8 mouse cellular contexts compared by ENCODE assay signal in genomic region chr6:72244144-72244549, GRCm38 (mm10). TPM values are rescaled to one million over a fixed set of nuclear protein-coding genes. Genes with fewer than 3 reads are reported as not detected.
DNase-seq lines count a peak whose midpoint lies in the region; TF ChIP-seq lines count a peak whose summit lies in the region.

No protein-coding gene starts in this region.

- no peak for TF ChIP-seq CTCF in spleen, adult 2 months (IDR thresholded peaks at IDR 0.05; ENCODE audit: extremely low read depth, insufficient read depth, insufficient read length, insufficient replicate concordance)
- no peak for TF ChIP-seq CTCF in layer of hippocampus, adult 2 months (conservative IDR thresholded peaks at IDR 0.05)

- intact Hi-C loops in heart, postnatal 25 days (cut with DNase I), result no loop called here

- no peaks in the 10 kb centered on the region for H3K27me3 ChIP-seq in spleen, adult 2 months (ENCODE audit: control insufficient read depth, insufficient read depth, low read length)

- no peak overlapping the region for H3K4me3 ChIP-seq in spleen, adult 2 months (ENCODE audit: extremely low read depth, insufficient read depth, insufficient read length)
- H3K4me3 ChIP-seq in layer of hippocampus, adult 2 months, result no peak overlapping the region; the same call in 1 of the 2 replicates

- 80% methylated on average over 9 of the region's 9 CpGs for WGBS in spleen, adult 2 months

- no peaks in the 10 kb centered on the region for H3K4me1 ChIP-seq in spleen, adult 2 months (ENCODE audit: control insufficient read depth, insufficient read depth, insufficient read length)

- TF ChIP-seq POLR2A in spleen, adult 2 months (IDR thresholded peaks at IDR 0.05; ENCODE audit: low read depth, low read length), result no peak

- no peak for DNase-seq in spleen, adult 2 months (ENCODE audit: low read depth in 1 of 2, low spot score in 2 of 2)
- no peak for DNase-seq in spleen, adult 12 weeks (ENCODE audit: low spot score)
- peak; percentile 41 to 70 for DNase-seq in frontal cortex, adult 2 months (ENCODE audit: extremely low spot score in 1 of 2, low spot score in 1 of 2)
- peak; percentile 88 for DNase-seq in heart, postnatal 25 days (ENCODE audit: low spot score)
- peak; percentile 63 to 72 for DNase-seq in layer of hippocampus, adult 2 months (ENCODE audit: low spot score in 2 of 2)
- peak; percentile 95 to 97 for DNase-seq in lung, adult 18-20 months
- DNase-seq in right cerebral cortex, postnatal 14 days, result peak; percentile 71
- no peak for DNase-seq in thymus, postnatal 25 days

- peak overlapping the region; percentile 70; the same call in 1 of the 2 replicates for H3K27ac ChIP-seq in spleen, adult 2 months (ENCODE audit: insufficient read depth, low read length)
- H3K27ac ChIP-seq in layer of hippocampus, adult 2 months, result peak overlapping the region; percentile 77

- no peaks in the 10 kb centered on the region for H3K36me3 ChIP-seq in spleen, adult 2 months (ENCODE audit: control insufficient read depth, insufficient read depth, low read length)

RNA-seq across cellular contexts. Expression of gene Atoh8, which starts 8.8 kb away (rescaled TPM):
- polyA plus RNA-seq in spleen, adult 2 months (2012; rRNA removed), result 9.3 and 10.7 TPM in 2 replicates
- 1.5 and 2.3 TPM in 2 replicates for polyA plus RNA-seq in frontal cortex, adult 2 months (2012; rRNA removed)
- 10 to 100 TPM in 1 of 2 experiments, 1 to 10 TPM in 1; 6.1 to 12.4 TPM for total RNA-seq in heart, postnatal 25 days (2021)
- 1 to 10 TPM; 2.1 to 3.1 TPM for total RNA-seq in layer of hippocampus, adult 2 months (2021)

Comparison
In these comparisons a context has a peak if more than half of its experiments do, and no peak if none do; other contexts are left out.
1. DNase-seq: peak in frontal cortex, adult 2 months (2 of 2), heart, postnatal 25 days (single experiment), layer of hippocampus, adult 2 months (2 of 2), lung, adult 18-20 months (2 of 2) and right cerebral cortex, postnatal 14 days (single experiment); none in spleen, adult 2 months (0 of 2), spleen, adult 12 weeks (single experiment) and thymus, postnatal 25 days (single experiment).